Mouse (Mus musculus) right cerebral cortex, postnatal 4 days (tissue): Measurements from ENCODE around the gene Tesk2.

Source experiments
- DNase-seq: peaks from one replicate; pipeline ENCODE4 v3.0.0-alpha.2; 2022

Gene Tesk2

DNA sequence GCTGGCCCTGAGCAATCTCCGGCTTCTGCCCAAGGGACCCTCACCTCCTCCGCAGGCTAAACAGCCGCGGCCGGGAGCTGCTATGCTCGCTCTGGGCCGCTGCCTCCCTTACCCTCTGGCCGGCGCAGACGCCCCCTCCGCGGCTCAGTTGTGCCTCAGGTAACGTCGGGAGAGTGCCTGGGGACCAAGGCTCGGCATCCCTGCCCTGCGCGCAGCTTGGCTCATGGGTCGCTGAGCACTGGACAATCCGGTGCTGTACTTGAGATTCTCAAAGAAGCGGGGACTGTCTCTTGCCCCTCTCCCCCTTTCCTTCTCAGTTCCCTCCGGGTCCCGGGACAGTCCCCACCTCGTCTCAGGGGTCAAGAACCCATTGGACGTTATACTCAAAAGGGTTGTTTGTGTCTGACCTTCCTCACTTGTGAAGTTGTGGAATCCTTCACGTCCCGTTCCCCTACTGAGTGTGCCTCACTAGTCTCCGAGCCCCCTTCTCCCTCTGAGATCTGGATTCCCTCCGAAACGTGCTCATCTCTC, 415 bp downstream of the Tesk2 start:
- no peak for DNase-seq

DNA sequence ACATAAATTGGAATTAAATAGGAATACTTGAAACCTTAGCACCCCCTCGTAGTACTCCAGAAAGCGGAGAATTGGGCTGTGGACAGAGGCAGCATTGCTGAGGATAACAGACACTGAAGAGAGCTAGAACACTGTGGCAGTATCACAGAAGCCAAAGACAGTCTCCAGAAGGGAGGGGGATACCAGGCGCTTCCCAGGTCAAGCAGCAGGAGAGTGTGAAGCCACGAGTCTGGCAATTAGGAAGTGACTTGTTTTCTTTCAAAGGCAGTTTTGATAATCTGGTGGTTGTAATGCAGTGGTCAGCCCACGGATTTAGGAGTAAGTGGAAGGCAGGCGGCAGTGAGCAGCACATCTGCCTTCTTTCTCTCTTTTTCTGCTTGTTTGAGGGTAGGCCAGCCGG, 1.5 kb downstream of the Tesk2 start:
- no peak for DNase-seq

DNA sequence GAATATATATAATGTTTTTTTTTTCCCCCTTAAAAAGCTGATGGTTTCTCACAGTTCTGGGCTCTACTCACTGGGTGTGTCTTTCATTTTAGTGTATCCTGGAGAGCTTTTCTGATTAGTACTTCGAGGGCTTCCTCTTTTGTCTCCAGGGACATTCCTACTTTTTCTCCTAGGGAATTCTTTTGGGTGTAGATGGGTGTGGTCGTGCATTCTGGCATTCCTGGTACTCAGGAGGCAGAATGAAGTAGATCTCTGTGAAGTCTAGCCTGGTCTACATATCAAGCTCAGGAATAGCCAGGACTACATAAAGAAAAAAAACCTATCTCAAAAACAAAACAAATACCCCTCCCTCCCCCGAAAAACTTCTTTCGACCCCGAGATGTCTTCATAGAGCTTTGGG, 4.7 kb downstream of the Tesk2 start:
- DNase-seq, result no peak

DNA sequence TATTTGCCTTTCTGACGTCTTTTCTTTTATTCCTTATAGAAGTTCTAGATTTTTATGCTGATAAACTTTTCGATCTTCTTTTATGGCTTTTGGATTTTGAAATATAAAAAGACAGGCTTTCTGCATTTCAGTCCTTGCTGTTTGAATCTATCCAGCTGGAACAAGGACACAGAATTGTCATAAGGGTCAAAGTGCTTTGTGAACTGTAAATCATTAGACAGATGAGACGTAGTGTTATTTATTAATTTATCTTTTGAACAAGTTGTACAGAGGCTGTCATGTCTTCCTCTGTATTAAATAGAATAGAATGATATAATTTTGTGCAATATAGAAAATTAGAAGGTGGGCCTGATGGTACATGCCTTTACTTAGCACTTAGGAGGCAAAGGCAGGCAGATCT, 6.7 kb downstream of the Tesk2 start:
- no peak for DNase-seq

DNA sequence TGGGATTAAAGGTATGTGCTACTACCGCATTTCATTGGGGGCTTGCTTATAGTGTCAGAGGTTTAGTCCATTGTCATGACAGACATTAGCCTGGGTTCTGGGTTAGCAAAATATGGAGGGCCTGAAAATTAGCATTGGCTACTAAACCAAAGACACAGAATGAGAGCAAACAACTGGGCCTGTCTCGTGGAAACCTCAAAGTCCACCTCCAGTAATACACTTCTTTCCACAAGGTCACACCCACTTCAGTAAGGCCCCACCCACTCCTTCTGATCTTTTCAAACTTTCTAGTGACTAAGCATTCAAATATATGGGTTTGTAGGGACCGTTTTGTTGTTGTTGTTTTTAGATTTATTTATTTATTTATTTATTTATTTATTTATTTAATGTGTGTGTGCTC, 8.8 kb downstream of the Tesk2 start:
- no peak for DNase-seq

DNA sequence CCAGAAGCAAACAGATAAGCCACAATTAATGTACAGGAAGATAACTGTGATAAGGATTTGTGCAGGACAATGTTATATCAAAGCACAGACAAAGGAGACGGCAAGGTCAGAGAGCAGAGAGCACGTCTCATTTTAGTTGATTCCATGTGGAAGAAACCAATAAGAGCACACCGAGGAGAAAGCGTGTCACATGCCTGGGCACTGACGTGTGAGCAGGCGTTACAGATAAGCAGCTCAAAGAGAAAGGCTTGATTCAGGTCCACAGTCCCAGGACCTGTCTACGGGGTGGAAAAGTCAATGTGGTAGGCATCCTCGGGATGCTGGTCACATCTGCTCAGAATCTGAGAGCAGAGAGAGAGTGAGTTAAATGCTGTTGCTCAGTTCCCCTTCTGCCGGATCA, 10.3 kb downstream of the Tesk2 start:
- no peak for DNase-seq

DNA sequence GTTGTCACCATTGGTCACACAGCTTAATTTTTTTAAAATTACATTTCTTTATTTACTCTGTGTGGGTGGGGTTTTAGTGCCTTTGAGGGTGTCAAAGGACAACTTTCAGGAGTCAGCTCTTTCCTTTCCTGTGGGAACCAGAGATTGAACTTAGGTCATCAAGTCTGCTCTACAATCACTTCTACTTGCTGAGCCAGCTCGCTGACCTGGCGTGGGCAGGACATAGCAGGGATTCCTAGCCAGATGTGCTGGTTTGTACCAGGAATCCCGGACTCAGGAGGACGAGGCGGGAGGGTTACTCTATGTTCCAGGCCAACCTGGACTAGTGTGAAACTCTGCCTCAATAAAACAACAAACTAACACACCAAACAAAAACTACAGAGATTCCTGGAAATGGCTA, 11.6 kb downstream of the Tesk2 start:
- no peak for DNase-seq

DNA sequence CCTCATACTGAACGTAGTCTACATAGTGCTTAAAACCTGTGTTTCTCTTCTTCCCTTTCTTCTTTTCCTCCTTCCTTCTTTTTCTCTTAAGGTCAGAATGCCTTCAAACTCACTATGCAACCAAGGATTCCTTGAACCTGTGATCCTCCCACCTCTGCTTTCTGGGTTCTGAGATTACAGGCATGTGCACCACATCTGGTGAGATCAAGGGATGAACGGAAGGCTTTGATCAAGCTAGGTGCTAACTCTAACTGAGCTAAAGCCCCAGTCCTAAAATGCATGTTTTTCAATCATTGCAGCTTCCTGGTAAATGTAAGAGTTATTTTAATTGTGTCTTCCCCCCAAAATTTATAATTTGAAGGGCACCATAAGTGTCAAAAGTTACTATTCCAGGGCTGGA, 14.2 kb downstream of the Tesk2 start:
- no peak for DNase-seq

DNA sequence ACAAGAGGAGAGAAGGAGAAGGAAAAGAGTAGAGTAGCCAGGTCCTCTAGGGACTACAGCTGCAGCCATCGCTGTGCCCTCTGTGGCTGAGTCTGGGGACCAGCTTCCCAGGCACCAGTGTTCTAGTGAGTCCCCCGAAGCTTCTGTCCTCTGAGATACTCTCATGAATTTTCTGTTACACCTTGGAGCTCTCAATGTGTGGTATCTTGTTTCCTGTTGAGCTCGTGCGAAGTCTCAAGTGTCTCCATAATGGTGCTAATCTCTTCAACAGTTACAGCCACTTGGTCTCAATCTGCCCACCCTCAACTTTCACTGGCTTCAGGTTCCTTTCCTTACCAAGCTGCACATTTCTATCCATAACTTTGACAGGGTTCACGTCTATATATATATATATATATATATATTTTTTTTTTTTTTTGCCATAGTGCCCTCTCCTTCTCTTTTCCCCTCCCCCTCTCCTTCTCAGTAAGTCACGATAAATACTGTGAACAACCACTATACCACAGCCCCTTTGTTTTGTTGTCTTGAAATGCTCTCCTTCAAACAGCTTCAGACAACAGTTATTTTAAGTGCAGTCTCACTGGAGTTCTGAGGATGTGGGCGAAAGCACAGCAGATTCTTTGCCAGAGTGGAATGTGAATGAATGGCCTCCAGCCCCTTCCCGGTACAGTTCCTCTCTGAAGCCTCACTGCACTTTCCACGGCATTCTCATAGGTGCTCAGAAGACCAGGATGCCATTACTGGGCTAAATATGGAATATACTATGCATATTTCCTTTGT, 18.4 kb downstream of the Tesk2 start:
- no peak for DNase-seq

DNA sequence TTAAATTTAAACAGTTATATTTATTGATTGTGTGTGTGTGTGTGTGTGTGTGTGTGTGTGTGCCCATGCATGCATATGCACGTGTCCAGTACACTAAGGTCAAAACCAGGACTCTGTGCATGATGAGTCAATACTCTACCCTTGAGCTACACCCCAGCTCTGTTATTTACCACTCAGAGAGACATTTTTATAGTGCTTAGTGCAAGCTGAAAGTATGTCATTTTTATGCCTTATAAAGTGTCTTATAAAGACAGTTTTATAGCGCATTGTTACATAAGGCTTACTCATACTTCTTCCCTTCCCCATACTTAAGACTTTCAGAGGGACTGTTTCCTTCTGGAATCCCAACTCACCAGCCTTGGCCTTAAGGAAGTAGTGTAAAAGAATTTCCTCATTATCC, 29.0 kb downstream of the Tesk2 start:
- DNase-seq, result no peak

DNA sequence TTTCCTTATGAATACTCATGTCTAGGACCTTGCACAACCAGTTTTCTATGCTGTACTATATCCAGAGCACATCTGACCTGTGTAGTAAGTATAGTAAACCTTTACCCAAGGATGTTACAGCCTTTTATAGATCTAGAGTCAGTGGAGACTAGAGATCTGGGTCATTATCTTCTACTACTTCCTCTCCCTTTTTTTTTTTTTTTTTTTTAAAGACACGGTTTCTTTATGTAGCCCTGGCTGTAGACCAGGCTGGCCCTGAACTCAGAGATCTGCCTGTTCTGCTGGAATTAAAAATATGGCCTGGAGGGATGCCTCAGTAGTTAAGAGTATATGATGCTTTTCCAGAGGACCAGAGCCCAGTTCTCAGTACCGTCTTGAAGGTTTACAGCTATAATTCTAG, 41.2 kb downstream of the Tesk2 start:
- DNase-seq, result no peak

DNA sequence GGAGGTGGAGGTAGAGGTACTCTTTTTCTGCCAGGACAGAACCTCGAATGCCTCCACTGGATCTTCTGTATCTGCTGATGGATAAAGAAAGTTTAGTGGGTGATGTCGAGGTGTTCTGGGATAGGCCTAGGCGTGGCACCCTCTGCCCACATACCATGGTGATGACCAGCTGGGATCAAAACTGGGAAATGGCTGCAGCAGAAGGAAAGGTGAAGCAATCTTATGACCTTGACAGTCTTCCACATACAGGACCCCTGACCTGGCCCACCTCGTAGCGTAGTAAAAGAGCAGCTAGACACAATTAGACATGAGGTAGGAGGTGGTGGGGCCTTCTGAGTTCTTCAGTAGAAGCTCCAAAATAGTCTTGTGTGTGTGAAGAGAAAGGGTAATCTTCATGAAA, 43.3 kb downstream of the Tesk2 start:
- DNase-seq, result no peak

DNA sequence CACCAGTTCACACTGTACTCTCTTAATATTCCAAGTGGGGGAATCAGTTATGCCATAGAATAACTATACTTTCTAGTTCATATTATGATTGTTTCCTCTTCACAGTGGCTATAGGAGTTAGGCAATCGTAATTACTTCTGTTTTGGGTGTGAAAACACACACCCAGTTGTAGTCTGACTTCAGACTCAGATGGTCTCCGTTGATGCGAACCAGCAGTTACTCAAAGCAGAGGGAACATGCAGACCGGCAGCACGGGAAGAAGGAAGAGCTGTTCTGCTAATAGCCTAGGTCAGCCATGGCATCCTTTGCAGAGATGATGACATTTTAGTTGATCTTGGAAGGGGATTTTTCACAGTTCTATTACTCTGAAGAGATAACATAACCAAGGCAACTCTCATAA, 47.8 kb downstream of the Tesk2 start:
- DNase-seq, result no peak

DNA sequence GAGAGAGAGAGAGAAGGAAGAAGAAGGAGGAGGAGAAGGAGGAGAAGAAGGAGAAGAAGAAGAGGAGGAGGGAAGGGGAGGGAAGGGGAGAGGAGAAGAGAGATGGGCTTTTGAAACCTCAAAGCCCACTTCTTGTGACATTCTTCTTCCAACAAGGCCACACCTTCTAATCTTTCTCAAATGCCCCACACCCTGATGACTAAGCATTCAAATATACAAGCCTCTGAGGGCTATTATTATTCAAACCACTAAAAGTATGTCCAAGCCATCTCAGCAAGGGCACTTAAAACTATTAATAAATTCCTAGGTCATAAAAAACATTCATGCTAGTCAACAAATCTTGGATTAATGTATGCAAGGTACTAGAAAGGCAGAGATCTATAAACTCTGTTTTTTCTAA, 48.3 kb downstream of the Tesk2 start:
- DNase-seq, result no peak

DNA sequence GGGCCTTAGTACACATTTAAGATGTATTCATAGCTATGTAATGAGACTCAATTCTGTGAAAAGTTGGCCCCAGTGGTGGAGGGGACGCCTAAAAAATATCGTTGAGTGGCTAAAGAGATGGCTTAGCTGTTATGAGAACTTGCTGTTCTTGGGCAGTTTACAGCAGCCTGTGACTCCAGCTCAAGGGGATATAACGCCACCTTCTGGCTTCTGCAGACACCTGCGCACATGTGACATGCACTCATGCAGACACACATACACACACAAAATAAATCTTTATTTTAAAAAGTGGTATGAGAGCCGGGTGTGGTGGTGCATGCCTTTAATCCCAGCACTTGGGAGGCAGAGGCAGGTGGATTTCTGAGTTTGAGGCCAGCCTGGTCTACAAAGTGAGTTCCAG, 55.6 kb downstream of the Tesk2 start:
- no peak for DNase-seq

DNA sequence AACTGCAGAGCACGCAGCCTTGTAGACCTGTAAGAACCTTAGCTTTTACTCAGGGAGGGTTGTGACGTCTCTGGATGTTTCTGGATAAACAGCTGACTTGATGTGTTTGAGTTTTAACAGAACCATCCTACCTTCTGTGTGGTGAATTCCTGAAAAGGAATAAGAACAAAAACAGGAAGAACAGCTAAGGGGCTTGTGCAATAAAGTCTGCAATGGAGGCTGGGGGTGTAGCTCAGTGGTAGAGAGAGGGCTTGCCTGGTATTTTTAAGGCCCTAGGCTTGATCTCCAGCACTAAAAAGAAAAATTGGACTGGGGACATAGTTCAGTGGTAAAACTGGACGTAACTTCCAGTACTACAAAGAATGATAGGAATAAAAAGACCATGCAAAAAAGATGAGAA, 56.3 kb downstream of the Tesk2 start:
- no peak for DNase-seq

DNA sequence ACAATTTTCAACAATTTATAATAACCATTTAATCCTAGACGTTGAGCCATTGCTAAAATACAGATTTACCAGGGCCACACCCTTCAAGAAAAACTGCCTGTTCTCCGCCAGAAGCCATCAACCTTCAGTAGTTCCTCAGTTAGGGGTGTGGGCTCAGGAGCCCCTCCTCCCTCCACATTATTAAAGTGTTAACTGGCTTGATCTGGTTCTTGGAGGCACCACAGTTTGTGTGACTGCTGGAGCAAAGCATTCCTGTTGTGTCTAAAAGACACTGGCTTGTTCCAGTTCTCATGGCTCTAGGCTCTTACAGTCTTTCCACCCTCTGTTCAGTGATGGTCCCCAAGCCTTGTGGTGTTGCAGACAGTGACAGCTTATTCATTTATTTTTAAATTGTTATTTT, 59.8 kb downstream of the Tesk2 start:
- DNase-seq, result no peak

DNA sequence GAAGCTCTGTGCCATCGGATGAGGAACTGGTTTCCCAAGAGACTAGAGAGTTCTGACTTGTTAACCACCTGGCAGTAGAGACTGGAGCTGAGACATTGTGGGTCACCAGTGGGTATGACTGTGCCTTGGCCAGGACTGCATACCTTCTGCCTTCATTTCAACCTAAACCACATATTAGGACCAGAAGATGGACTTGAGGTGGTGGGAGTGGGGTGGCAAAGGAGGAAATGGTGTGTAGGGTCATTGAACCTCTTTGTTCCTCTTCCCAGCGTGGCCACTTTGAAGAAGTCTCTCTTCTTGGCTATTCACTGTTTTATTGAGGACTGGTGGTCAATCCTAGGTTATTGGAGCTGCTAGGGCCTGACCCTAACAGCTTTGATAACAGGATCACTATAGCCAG, 60.6 kb downstream of the Tesk2 start:
- no peak for DNase-seq

DNA sequence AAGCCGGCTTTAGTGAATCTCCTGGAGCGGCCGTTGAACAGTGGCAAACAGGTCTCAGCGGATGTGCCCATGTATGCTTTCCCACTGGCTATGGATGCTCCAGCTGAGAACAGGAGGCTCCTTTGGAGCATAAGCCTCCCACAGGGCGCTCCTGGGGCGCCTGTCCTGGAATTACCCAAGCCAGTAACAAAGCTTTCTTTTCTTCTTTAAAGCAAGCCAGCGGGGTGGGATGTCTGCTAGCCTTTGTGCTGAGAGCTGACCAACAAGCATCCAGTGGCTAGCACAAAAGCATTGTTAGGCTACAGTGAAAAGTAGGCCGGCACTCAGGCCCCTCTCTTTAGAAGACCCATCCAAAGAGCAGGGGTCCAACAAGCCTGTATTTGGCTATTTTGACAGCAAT, 61.4 kb downstream of the Tesk2 start:
- no peak for DNase-seq

DNA sequence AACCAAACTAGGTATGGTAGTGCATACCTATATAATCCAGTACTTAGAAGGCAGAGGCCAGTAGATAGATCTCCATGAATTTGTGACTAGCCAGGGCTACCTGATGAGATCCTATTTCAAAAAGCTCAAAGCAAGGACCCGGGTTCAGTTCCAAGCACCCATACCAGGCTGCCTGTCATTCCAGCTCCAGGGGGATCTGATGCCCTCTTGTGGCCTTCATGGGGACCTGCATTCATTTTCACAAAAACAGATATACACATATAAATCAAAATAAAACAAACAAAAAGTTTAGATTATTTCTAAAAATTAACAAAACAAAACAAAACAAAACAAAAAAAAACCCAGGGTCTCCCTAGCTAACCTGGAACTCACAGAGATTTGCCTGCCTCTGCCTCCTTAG, 65.8 kb downstream of the Tesk2 start:
- no peak for DNase-seq

DNA sequence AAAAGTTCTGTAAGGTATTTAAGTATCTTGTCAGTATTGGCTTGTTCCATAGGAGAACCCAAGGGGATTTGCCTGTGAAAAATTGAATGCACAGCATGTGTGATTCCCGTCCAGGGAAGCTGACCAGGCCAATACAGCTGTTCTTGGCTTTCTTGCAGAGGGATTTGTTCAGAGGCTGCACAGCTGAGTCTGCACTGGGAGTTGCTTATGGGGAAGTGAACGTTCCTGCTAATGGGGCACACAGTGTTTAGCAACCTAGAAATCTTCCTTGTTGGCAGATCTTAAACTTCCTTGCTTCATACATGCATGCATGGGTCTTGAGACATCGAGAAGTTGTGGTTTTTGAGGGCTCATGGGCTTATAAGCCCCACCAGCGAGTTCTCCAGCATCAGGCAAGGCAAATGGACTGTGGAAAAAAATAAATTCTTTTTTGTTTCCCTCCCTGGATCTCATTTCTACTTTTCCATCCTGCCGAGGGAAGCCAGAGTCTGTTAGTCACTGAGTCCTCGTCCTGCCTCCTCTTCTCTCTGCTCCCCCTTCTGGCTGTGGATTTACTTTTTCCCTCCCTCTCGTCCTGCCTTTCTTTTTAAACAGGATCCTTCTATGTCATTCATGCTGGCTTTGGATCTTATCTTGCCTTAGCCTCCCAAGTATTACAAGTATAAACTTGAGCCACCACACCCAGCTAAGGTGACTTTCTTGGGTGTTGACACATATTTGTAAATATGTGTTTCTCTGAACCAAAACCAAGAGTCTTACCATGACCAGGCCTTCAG, 67.4 kb downstream of the Tesk2 start:
- DNase-seq, result no peak

DNA sequence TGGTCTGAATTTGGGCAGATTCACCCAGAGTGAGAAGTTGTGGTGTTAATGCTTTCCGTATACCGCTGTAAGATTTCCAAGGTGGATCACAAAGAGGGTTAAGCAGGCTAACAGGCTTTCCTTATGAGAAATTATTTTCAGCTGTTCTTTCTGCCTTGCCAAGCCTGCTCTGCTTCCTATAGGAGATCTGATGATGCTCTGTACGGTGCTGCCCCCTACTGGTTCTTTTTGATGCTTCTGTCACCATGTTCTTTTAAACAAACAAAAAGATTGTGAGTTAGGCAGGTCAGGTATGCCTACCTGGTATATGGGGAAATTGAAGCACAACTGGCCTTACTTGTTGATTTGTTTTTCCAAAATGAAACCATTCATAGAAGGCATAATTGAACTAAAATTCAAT, 68.2 kb downstream of the Tesk2 start:
- peak; percentile 83 for DNase-seq

DNA sequence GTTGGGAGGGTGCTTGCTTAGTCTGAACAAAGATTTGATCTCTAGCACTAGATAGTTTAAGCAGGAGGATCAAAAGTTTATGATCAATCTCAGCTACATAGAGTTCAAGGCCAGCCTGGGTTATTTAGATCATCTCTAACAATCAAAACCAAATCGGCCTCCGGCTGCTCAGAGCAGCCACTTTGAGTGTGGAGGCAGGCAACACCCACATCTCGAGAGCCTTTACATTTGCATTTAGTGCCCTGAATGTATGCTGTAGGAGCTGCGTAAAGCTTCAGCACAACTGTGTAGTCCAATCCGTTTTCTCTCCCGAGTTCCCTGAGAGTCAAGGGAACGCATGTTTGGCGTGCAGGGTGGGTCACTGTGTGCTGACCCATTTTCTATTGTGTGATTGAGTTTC, 71.7 kb downstream of the Tesk2 start:
- DNase-seq, result no peak

DNA sequence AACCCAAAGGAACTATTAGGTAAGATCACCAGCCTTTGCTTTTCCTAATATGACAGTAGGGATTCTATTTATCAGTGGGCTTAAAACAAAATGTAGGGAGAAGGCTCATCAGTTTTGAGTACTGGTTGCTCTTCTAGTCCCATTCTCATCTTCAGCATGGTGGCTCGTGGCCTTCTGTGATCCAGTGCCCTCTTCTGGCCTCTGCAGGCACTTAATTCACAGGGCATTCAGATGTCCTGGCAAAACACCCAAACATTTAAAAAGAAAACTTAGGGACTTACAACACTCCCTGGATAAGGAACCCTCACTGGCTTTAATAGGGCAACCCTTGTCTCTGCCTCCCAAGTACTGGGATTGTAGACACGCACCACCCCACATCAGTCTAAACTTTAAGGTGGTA, 73.5 kb downstream of the Tesk2 start:
- DNase-seq, result no peak
